Mouse (Mus musculus) cerebellum, adult 2 months (tissue): ENCODE measurements around the gene Cnot6l.

ENCODE experiments used
- CTCF ChIP-seq: fragments of 200-500 bp; IDR thresholded peaks from 2 replicates; pipeline ENCODE4 v1.5.1; 2011; ENCODE audit warnings: low read depth, mild to moderate bottlenecking, control low read depth, low read length, moderate library complexity, borderline replicate concordance; ENCODE audit not compliant: insufficient read depth
- POLR2A ChIP-seq: fragments of 200-500 bp; IDR thresholded peaks from 2 replicates; pipeline ENCODE4 v1.6.1; 2011; ENCODE audit warnings: low read length, control low read depth, borderline replicate concordance; ENCODE audit not compliant: insufficient read depth

DNA sequence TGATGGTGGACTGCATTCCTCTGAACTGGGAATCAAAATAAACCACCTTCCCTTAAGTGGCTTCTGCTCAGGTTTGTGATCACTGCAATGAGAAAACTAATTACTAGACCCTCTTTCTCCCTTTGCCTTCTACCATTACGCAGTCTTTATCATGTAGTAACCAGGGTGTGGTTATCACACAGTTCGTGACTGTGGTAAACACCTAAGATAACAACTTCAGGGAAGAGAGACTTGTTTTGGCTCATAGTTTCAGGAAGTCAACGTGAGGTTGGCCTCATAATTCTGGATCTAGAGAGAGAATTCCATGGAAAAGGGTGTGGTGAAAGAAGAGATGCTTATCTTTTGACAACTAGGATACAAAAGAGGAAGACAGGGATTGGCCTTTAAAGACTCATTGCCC lies 36.3 kb upstream of the Cnot6l start:
- no peak for TF ChIP-seq CTCF
- TF ChIP-seq POLR2A, result no peak
